Mouse (Mus musculus): Measurements from ENCODE around the gene Cntf. TPM values are rescaled to one million over a fixed set of nuclear protein-coding genes. Genes with fewer than 3 reads are reported as not detected.
"Not testable (repeated sequence)": the region's sequence is repeated elsewhere in the genome, so short reads cannot be mapped to it uniquely, and the experiment has no call there.

Gene Cntf
- polyA plus RNA-seq, 1 experiment from 2014 or later = not detected

- H3K27me3 ChIP-seq (replicated peaks; ENCODE audit: control insufficient read depth, insufficient read depth, low read length) = no peaks in the 10 kb centered on the region
Observed at GRCm38 (mm10) chr19:12731950-12732349, 33.5 kb downstream of the Cntf start.

GRCm38 (mm10) chr19:12731036-12731435, 34.4 kb downstream of the Cntf start:
- no peaks in the 10 kb centered on the region for H3K27me3 ChIP-seq (replicated peaks; ENCODE audit: control insufficient read depth, insufficient read depth, low read length)
- H3K27ac ChIP-seq (ENCODE audit: low read depth) = no peak overlapping the region
- 67% methylated on average over 1 of the region's 1 CpGs for WGBS
- H3K9ac ChIP-seq (ENCODE audit: low read length) = no peak overlapping the region
- no peaks in the 10 kb centered on the region for H3K9me3 ChIP-seq (ENCODE audit: control insufficient read depth, low read length)
- H3K36me3 ChIP-seq (ENCODE audit: control insufficient read depth, insufficient read depth, low read length) = no peaks in the 10 kb centered on the region
- no peak for ATAC-seq (replicated peaks; ENCODE audit: low FRiP score, low TSS enrichment, low read depth)
- no peaks in the 10 kb centered on the region for H3K4me1 ChIP-seq (replicated peaks; ENCODE audit: control insufficient read depth, insufficient read depth, low read length)
- H3K4me3 ChIP-seq (ENCODE audit: low read depth, low read length) = no peak overlapping the region
- DNase-seq (ENCODE audit: low spot score) = no peak
- no peak overlapping the region for H3K4me2 ChIP-seq (ENCODE audit: low read length)

More at GRCm38 (mm10) chr19:12731950-12732349, 33.5 kb downstream of the Cntf start:
- Histone ChIP-seq H3K9ac (ENCODE audit: low read length) (no peak overlapping the region), H3K36me3 (ENCODE audit: control insufficient read depth, insufficient read depth, low read length) (no peaks in the 10 kb centered on the region), H3K4me2 (ENCODE audit: low read length) (no peak overlapping the region), H3K4me3 (ENCODE audit: low read depth, low read length) (no peak overlapping the region), H3K9me3 (ENCODE audit: control insufficient read depth, low read length) (no peaks in the 10 kb centered on the region), H3K27ac (ENCODE audit: low read depth) (no peak overlapping the region), H3K4me1 (replicated peaks; ENCODE audit: control insufficient read depth, insufficient read depth, low read length) (no peaks in the 10 kb centered on the region)
- DNase-seq (ENCODE audit: low spot score) (no peak), ATAC-seq (replicated peaks; ENCODE audit: low FRiP score, low TSS enrichment, low read depth) (no peak)
- 71% methylated on average over 2 of the region's 2 CpGs for WGBS

- Histone ChIP-seq H3K4me1 (replicated peaks; ENCODE audit: control insufficient read depth, insufficient read depth, low read length) (no peaks in the 10 kb centered on the region), H3K4me2 (ENCODE audit: low read length) (no peak overlapping the region), H3K27ac (ENCODE audit: low read depth) (no peak overlapping the region), H3K27me3 (replicated peaks; ENCODE audit: control insufficient read depth, insufficient read depth, low read length) (no peaks in the 10 kb centered on the region), H3K9me3 (ENCODE audit: control insufficient read depth, low read length) (no peaks in the 10 kb centered on the region), H3K9ac (ENCODE audit: low read length) (no peak overlapping the region), H3K4me3 (ENCODE audit: low read depth, low read length) (no peak overlapping the region), H3K36me3 (ENCODE audit: control insufficient read depth, insufficient read depth, low read length) (no peaks in the 10 kb centered on the region)
- WGBS = 77% methylated on average over 1 of the region's 1 CpGs
- ATAC-seq (replicated peaks; ENCODE audit: low FRiP score, low TSS enrichment, low read depth) (no peak), DNase-seq (ENCODE audit: low spot score) (no peak)
Observed at GRCm38 (mm10) chr19:12725851-12726250, 39.6 kb downstream of the Cntf start.

- ATAC-seq (replicated peaks; ENCODE audit: low FRiP score, low TSS enrichment, low read depth) (no peak), DNase-seq (ENCODE audit: low spot score) (no peak)
- Histone ChIP-seq H3K9me3 (ENCODE audit: control insufficient read depth, low read length) (no peaks in the 10 kb centered on the region), H3K36me3 (ENCODE audit: control insufficient read depth, insufficient read depth, low read length) (no peaks in the 10 kb centered on the region), H3K4me2 (ENCODE audit: low read length) (no peak overlapping the region), H3K9ac (ENCODE audit: low read length) (no peak overlapping the region), H3K4me3 (ENCODE audit: low read depth, low read length) (no peak overlapping the region), H3K4me1 (replicated peaks; ENCODE audit: control insufficient read depth, insufficient read depth, low read length) (no peaks in the 10 kb centered on the region), H3K27ac (ENCODE audit: low read depth) (no peak overlapping the region), H3K27me3 (replicated peaks; ENCODE audit: control insufficient read depth, insufficient read depth, low read length) (no peaks in the 10 kb centered on the region)
- WGBS = 57% methylated on average over 2 of the region's 3 CpGs
Observed at GRCm38 (mm10) chr19:12722308-12722707, 43.1 kb downstream of the Cntf start.

- not testable (repeated sequence) for H3K9me3 ChIP-seq (ENCODE audit: control insufficient read depth, low read length); ATAC-seq (replicated peaks; ENCODE audit: low FRiP score, low TSS enrichment, low read depth); DNase-seq (ENCODE audit: low spot score); H3K4me3 ChIP-seq (ENCODE audit: low read depth, low read length); H3K27ac ChIP-seq (ENCODE audit: low read depth); H3K4me1 ChIP-seq (replicated peaks; ENCODE audit: control insufficient read depth, insufficient read depth, low read length); H3K36me3 ChIP-seq (ENCODE audit: control insufficient read depth, insufficient read depth, low read length); H3K4me2 ChIP-seq (ENCODE audit: low read length); H3K27me3 ChIP-seq (replicated peaks; ENCODE audit: control insufficient read depth, insufficient read depth, low read length); H3K9ac ChIP-seq (ENCODE audit: low read length)
- 85% methylated on average over 7 of the region's 7 CpGs for WGBS
Observed at GRCm38 (mm10) chr19:12721596-12721995, 43.8 kb downstream of the Cntf start.

- not testable (repeated sequence) for H3K4me1 ChIP-seq (replicated peaks; ENCODE audit: control insufficient read depth, insufficient read depth, low read length); H3K9me3 ChIP-seq (ENCODE audit: control insufficient read depth, low read length); H3K27ac ChIP-seq (ENCODE audit: low read depth); H3K36me3 ChIP-seq (ENCODE audit: control insufficient read depth, insufficient read depth, low read length); H3K4me3 ChIP-seq (ENCODE audit: low read depth, low read length); DNase-seq (ENCODE audit: low spot score); H3K27me3 ChIP-seq (replicated peaks; ENCODE audit: control insufficient read depth, insufficient read depth, low read length); ATAC-seq (replicated peaks; ENCODE audit: low FRiP score, low TSS enrichment, low read depth); H3K9ac ChIP-seq (ENCODE audit: low read length); H3K4me2 ChIP-seq (ENCODE audit: low read length)
- WGBS = 86% methylated on average over 5 of the region's 5 CpGs
Observed at GRCm38 (mm10) chr19:12720919-12721318, 44.5 kb downstream of the Cntf start.

GRCm38 (mm10) chr19:12720463-12720862, 45.0 kb downstream of the Cntf start:
- H3K4me2 ChIP-seq (ENCODE audit: low read length) = no peak overlapping the region
- H3K27me3 ChIP-seq (replicated peaks; ENCODE audit: control insufficient read depth, insufficient read depth, low read length) = no peaks in the 10 kb centered on the region
- H3K36me3 ChIP-seq (ENCODE audit: control insufficient read depth, insufficient read depth, low read length) = no peaks in the 10 kb centered on the region
- H3K27ac ChIP-seq (ENCODE audit: low read depth) = no peak overlapping the region
- no peak overlapping the region for H3K9ac ChIP-seq (ENCODE audit: low read length)
- H3K4me1 ChIP-seq (replicated peaks; ENCODE audit: control insufficient read depth, insufficient read depth, low read length) = no peaks in the 10 kb centered on the region
- no peaks in the 10 kb centered on the region for H3K9me3 ChIP-seq (ENCODE audit: control insufficient read depth, low read length)
- ATAC-seq (replicated peaks; ENCODE audit: low FRiP score, low TSS enrichment, low read depth) (no peak), DNase-seq (ENCODE audit: low spot score) (no peak)
- H3K4me3 ChIP-seq (ENCODE audit: low read depth, low read length) = no peak overlapping the region
- 60% methylated on average over 2 of the region's 2 CpGs for WGBS

- no peak overlapping the region for H3K4me2 ChIP-seq (ENCODE audit: low read length)
- ATAC-seq (replicated peaks; ENCODE audit: low FRiP score, low TSS enrichment, low read depth) = no peak
Observed at GRCm38 (mm10) chr19:12719189-12719588, 46.2 kb downstream of the Cntf start.

More at GRCm38 (mm10) chr19:12719189-12719588, 46.2 kb downstream of the Cntf start:
- no peak for DNase-seq (ENCODE audit: low spot score)
- Histone ChIP-seq H3K9ac (ENCODE audit: low read length) (no peak overlapping the region), H3K9me3 (ENCODE audit: control insufficient read depth, low read length) (no peaks in the 10 kb centered on the region), H3K27ac (ENCODE audit: low read depth) (no peak overlapping the region), H3K4me1 (replicated peaks; ENCODE audit: control insufficient read depth, insufficient read depth, low read length) (no peaks in the 10 kb centered on the region), H3K27me3 (replicated peaks; ENCODE audit: control insufficient read depth, insufficient read depth, low read length) (no peaks in the 10 kb centered on the region), H3K4me3 (ENCODE audit: low read depth, low read length) (no peak overlapping the region), H3K36me3 (ENCODE audit: control insufficient read depth, insufficient read depth, low read length) (no peaks in the 10 kb centered on the region)
- 74% methylated on average over 6 of the region's 6 CpGs for WGBS
